ENCODE assay signal across 9 mouse cellular contexts in the genomic region with DNA sequence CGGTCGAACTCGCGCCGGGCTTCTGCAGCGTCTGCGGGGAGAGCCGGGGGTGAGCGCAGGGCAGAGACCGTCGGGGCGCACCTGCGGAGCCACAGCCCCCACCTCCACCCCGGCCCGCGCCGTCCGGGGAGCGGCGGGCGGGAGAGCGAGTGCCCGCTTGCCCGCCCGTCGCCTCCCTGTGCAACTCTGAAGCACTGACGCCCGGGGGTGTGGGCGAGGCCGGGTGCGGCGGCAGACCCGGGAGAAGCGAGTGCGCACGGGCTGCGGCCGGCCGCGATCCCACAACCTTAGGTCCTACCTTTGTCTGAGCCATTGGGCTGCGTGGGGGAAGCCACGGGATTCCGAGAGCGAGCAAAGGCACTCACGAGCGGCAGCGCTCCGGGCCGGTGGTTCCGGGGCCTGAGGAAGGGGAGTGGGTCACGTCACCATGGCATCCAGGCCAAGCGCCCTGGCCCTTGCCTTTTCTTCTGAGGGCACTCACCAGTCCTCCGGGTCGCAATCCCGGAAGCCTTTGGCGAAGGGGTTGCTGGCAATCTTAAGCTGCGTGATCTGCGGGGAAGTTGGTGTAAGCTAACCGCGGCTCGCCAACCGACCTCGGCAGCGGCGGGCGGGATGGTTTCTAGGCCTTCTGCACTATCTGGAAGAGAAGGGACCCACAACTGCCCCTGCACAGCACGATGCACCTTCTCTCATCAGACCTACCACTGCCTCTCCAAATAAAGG. TPM values are rescaled to one million over a fixed set of nuclear protein-coding genes. Genes with fewer than 3 reads are reported as not detected.
DNase-seq lines count a peak whose midpoint lies in the region; ATAC-seq and TF ChIP-seq lines count a peak whose summit lies in the region.
"Had no signal": no experiment of that assay in that cellular context is flagged by ENCODE, and none has a peak within 500 bp of the region (broad histone marks: within the 10 kb centered on the region; RNA-seq: fewer than 3 reads in every experiment).

No protein-coding gene starts in this region.

- intact Hi-C loops in heart, postnatal 14 days (cut with DNase I) = no loop called here
- intact Hi-C loops in left cerebral cortex, adult 2 months (cut with DNase I) = no loop called here

- no peak for DNase-seq in heart, postnatal 14 days
- DNase-seq in embryo, embryonic 10 days (ENCODE audit: low spot score) = peak; percentile 43
- no peak for DNase-seq in hindbrain, embryonic 14.5 days (ENCODE audit: low spot score)
- DNase-seq in layer of hippocampus, adult 9-11 months = no peak
- DNase-seq in layer of hippocampus, postnatal 10 days (ENCODE audit: low spot score in 2 of 2) = no peak
- no peak for DNase-seq in left cerebral cortex, adult 2 months (ENCODE audit: extremely low spot score in 1 of 2, low spot score in 2 of 2)

- no peaks in the 10 kb centered on the region for H3K36me3 ChIP-seq in heart, embryonic 13.5 days
- H3K36me3 ChIP-seq in hindbrain, embryonic 14.5 days (replicated peaks; ENCODE audit: control insufficient read depth, insufficient read depth) = no peaks in the 10 kb centered on the region
- no peaks in the 10 kb centered on the region for H3K36me3 ChIP-seq in midbrain, embryonic 15.5 days (replicated peaks)

- 4% methylated on average over 67 of the region's 67 CpGs for WGBS in heart, embryonic 13.5 days
- 2% methylated on average over 55 of the region's 67 CpGs for WGBS in hindbrain, embryonic 14.5 days
- 1% methylated on average over 48 of the region's 67 CpGs for WGBS in midbrain, embryonic 15.5 days

- TF ChIP-seq CTCF in left cerebral cortex, adult 2 months (IDR thresholded peaks at IDR 0.05) = no peak

- peaks cover 97% of the 10 kb centered on the region for H3K27me3 ChIP-seq in heart, embryonic 13.5 days (replicated peaks)
- H3K27me3 ChIP-seq in hindbrain, embryonic 14.5 days (ENCODE audit: control insufficient read depth, insufficient read depth, low read length) = peaks cover 79% of the 10 kb centered on the region
- peaks cover 91% of the 10 kb centered on the region for H3K27me3 ChIP-seq in midbrain, embryonic 15.5 days (replicated peaks)

- peak overlapping the region; percentile 52 for H3K4me3 ChIP-seq in heart, embryonic 13.5 days
- peak overlapping the region; percentile 37 for H3K4me3 ChIP-seq in hindbrain, embryonic 14.5 days (replicated peaks; ENCODE audit: low read length)
- peak overlapping the region; percentile 38 for H3K4me3 ChIP-seq in midbrain, embryonic 15.5 days
- H3K4me3 ChIP-seq in left cerebral cortex, adult 2 months = no peak overlapping the region; the same call in 1 of the 2 replicates

- no peaks in the 10 kb centered on the region for H3K9me3 ChIP-seq in heart, embryonic 13.5 days
- no peaks in the 10 kb centered on the region for H3K9me3 ChIP-seq in hindbrain, embryonic 14.5 days (ENCODE audit: control insufficient read depth, low read length)
- H3K9me3 ChIP-seq in midbrain, embryonic 15.5 days = no peaks in the 10 kb centered on the region

- H3K4me1 ChIP-seq in heart, embryonic 13.5 days = peaks cover 40% of the 10 kb centered on the region
- H3K4me1 ChIP-seq in hindbrain, embryonic 14.5 days (replicated peaks; ENCODE audit: control insufficient read depth, insufficient read depth, low read length) = peaks cover 20% of the 10 kb centered on the region
- H3K4me1 ChIP-seq in midbrain, embryonic 15.5 days = peaks cover 26% of the 10 kb centered on the region

- H3K9ac ChIP-seq in heart, embryonic 13.5 days = peak overlapping the region; percentile 51
- peak overlapping the region; percentile 28; the same call in 1 of the 2 replicates for H3K9ac ChIP-seq in hindbrain, embryonic 14.5 days
- no peak overlapping the region for H3K9ac ChIP-seq in midbrain, embryonic 15.5 days

- no peak overlapping the region for H3K27ac ChIP-seq in heart, embryonic 13.5 days (replicated peaks)
- no peak overlapping the region for H3K27ac ChIP-seq in hindbrain, embryonic 14.5 days
- no peak overlapping the region for H3K27ac ChIP-seq in midbrain, embryonic 15.5 days
- H3K27ac ChIP-seq in left cerebral cortex, adult 2 months = no peak overlapping the region

- ATAC-seq in heart, embryonic 13.5 days (ENCODE audit: extremely low read depth, insufficient number of reproducible peaks, low FRiP score, low TSS enrichment) = no peak
- no peak for ATAC-seq in hindbrain, embryonic 14.5 days (ENCODE audit: low FRiP score)
- ATAC-seq in midbrain, embryonic 15.5 days (replicated peaks) = peak; percentile 21; the same call in 1 of the 2 replicates

- peak overlapping the region; percentile 77 for H3K4me2 ChIP-seq in heart, embryonic 13.5 days
- peak overlapping the region; percentile 55 for H3K4me2 ChIP-seq in hindbrain, embryonic 14.5 days (replicated peaks)
- H3K4me2 ChIP-seq in midbrain, embryonic 15.5 days = peak overlapping the region; percentile 57

RNA-seq across cellular contexts. Expression of a gene that starts 7.9 kb away (rescaled TPM):
- polyA plus RNA-seq in heart, embryonic 13.5 days (2015; fragmentation: Nextera tagmentation; extraction: Ambion mirVana) = 0.42 and 1.1 TPM in 2 replicates
- total RNA-seq in heart, postnatal 14 days (2021) = under 1 TPM; 0.48 to 0.76 TPM
- polyA plus RNA-seq in hindbrain, embryonic 14.5 days (2014; fragmentation: Nextera tagmentation; extraction: Ambion mirVana) = 0.94 and 1.2 TPM in 2 replicates
- polyA plus RNA-seq in midbrain, embryonic 15.5 days (2015; fragmentation: Nextera tagmentation; extraction: Ambion mirVana) = 0.80 and 0.98 TPM in 2 replicates
- total RNA-seq in layer of hippocampus, postnatal 10 days (2021) = 1 to 10 TPM; 1.9 to 2.7 TPM
- 1 to 10 TPM; 1.1 to 2.0 TPM for total RNA-seq in left cerebral cortex, adult 2 months (2021)
- total RNA-seq: neutrophil, adult 5-6 weeks had no signal

RNA-seq across cellular contexts. Expression of a gene that starts 39.6 kb away (rescaled TPM):
- polyA plus RNA-seq in heart, embryonic 13.5 days (2015; fragmentation: Nextera tagmentation; extraction: Ambion mirVana) = 4.4 and 6.1 TPM in 2 replicates
- under 1 TPM in 1 of 2 experiments, not detected in 1; 0.29 TPM for total RNA-seq in heart, postnatal 14 days (2021)
- polyA plus RNA-seq in hindbrain, embryonic 14.5 days (2014; fragmentation: Nextera tagmentation; extraction: Ambion mirVana) = 13.7 and 16.7 TPM in 2 replicates
- 13.1 and 13.7 TPM in 2 replicates for polyA plus RNA-seq in midbrain, embryonic 15.5 days (2015; fragmentation: Nextera tagmentation; extraction: Ambion mirVana)
- total RNA-seq in layer of hippocampus, postnatal 10 days (2021) = 1 to 10 TPM; 4.9 to 5.4 TPM
- 1 to 10 TPM; 1.1 to 1.8 TPM for total RNA-seq in left cerebral cortex, adult 2 months (2021)

RNA-seq across cellular contexts. Expression of a gene that starts 43.6 kb away (rescaled TPM):
- polyA plus RNA-seq in heart, embryonic 13.5 days (2015; fragmentation: Nextera tagmentation; extraction: Ambion mirVana) = 1.4 and 1.8 TPM in 2 replicates
- 1 to 10 TPM; 2.8 to 4.0 TPM for total RNA-seq in heart, postnatal 14 days (2021)
- polyA plus RNA-seq in hindbrain, embryonic 14.5 days (2014; fragmentation: Nextera tagmentation; extraction: Ambion mirVana) = 6.9 and 10.1 TPM in 2 replicates
- polyA plus RNA-seq in midbrain, embryonic 15.5 days (2015; fragmentation: Nextera tagmentation; extraction: Ambion mirVana) = 22.8 and 23.3 TPM in 2 replicates
- 10 to 100 TPM; 84.8 to 98.2 TPM for total RNA-seq in layer of hippocampus, postnatal 10 days (2021)
- total RNA-seq in left cerebral cortex, adult 2 months (2021) = 100 to 1,000 TPM; 260 to 297 TPM

RNA-seq across cellular contexts. Expression of a gene that starts 47.2 kb away (rescaled TPM):
- polyA plus RNA-seq in heart, embryonic 13.5 days (2015; fragmentation: Nextera tagmentation; extraction: Ambion mirVana) = 8.8 TPM in 2 replicates
- 1 to 10 TPM; 6.7 to 7.6 TPM for total RNA-seq in heart, postnatal 14 days (2021)
- polyA plus RNA-seq in hindbrain, embryonic 14.5 days (2014; fragmentation: Nextera tagmentation; extraction: Ambion mirVana) = 192 and 218 TPM in 2 replicates
- 223 and 229 TPM in 2 replicates for polyA plus RNA-seq in midbrain, embryonic 15.5 days (2015; fragmentation: Nextera tagmentation; extraction: Ambion mirVana)
- 100 to 1,000 TPM; 543 to 588 TPM for total RNA-seq in layer of hippocampus, postnatal 10 days (2021)
- total RNA-seq in left cerebral cortex, adult 2 months (2021) = 100 to 1,000 TPM; 801 to 836 TPM

Comparison
In these comparisons a context has a peak if more than half of its experiments do, and no peak if none do; other contexts are left out.
1. RNA of a gene that starts 43.6 kb away (total RNA-seq): 260 to 297 TPM in left cerebral cortex, adult 2 months and 84.8 to 98.2 TPM in layer of hippocampus, postnatal 10 days; 2.8 to 4.0 TPM in heart, postnatal 14 days; every median in the first group is over 10 times any median in the second.
2. Peak in every context shown above with its lines, with median percentiles within 50 percentile points of each other: H3K4me2 ChIP-seq.